Mouse (Mus musculus): Measurements from ENCODE around the gene Slc25a15. TPM values are rescaled to one million over a fixed set of nuclear protein-coding genes. Genes with fewer than 3 reads are reported as not detected.

Gene Slc25a15
- polyA plus RNA-seq, 1 experiment from 2014 or later: 16.1 TPM

GRCm38 (mm10) chr8:22390766-22391463, 7.5 kb downstream of the Slc25a15 start:
- peaks cover 37% of the 10 kb centered on the region for H3K36me3 ChIP-seq
- H3K4me3 ChIP-seq: no peak overlapping the region
- 87% methylated on average over 8 of the region's 8 CpGs for WGBS
- no peaks in the 10 kb centered on the region for H3K27me3 ChIP-seq
- H3K4me2 ChIP-seq (replicated peaks): no peak overlapping the region
- no peaks in the 10 kb centered on the region for H3K4me1 ChIP-seq
- no peaks in the 10 kb centered on the region for H3K9me3 ChIP-seq
- no peak for ATAC-seq (ENCODE audit: insufficient number of reproducible peaks, insufficient read depth, low FRiP score, low TSS enrichment)
- no peak overlapping the region for H3K9ac ChIP-seq
- no peak overlapping the region for H3K27ac ChIP-seq

DNA sequence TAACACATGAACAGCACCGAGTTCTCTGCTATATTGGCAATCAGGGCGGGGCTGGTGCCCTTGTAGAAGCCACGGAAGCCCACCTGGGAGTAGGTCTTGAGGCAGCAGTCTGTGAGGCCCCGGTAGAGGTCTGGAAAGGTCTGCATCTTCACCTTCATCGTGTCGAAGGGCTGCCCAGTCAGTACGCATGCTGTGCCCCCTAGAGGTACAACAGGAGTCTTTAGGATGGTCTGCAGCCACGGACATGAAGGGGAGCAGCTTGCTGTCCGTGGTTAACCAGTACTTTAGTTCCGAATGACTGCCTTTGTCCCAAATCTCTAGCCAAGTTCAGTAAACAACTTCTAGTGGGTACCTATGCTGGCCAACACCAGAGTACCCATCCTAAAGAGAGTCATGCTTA, 8.5 kb downstream of the Slc25a15 start:
- H3K27ac ChIP-seq: no peak overlapping the region
- no peaks in the 10 kb centered on the region for H3K9me3 ChIP-seq
- no peak overlapping the region for H3K9ac ChIP-seq
- H3K36me3 ChIP-seq: peaks cover 37% of the 10 kb centered on the region
- ATAC-seq (ENCODE audit: insufficient number of reproducible peaks, insufficient read depth, low FRiP score, low TSS enrichment): no peak
- no peaks in the 10 kb centered on the region for H3K4me1 ChIP-seq
- 80% methylated on average over 10 of the region's 10 CpGs for WGBS
- H3K4me3 ChIP-seq: no peak overlapping the region
- no peak overlapping the region for H3K4me2 ChIP-seq (replicated peaks)
- H3K27me3 ChIP-seq: no peaks in the 10 kb centered on the region

DNA sequence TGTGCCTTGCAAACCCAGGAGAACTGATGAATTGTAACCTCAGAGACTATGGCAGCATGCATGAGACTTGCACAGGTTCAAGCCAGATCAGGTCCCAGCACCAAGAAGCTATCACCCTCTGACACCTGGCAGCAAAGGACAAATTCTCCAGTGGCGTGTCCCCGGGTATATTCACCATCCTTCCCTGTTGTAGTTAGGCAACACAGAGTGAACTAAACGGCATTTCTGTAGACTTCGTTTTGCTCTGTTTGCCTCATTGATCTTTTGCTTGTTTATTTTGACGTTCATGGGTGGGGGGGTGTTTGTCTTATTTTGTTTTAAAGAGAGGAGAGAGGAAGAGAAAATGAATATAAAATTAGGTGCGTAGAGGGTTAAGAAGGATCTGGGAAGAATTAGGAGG, 13.2 kb downstream of the Slc25a15 start:
- ATAC-seq (ENCODE audit: insufficient number of reproducible peaks, insufficient read depth, low FRiP score, low TSS enrichment): no peak
- H3K36me3 ChIP-seq: peaks cover 47% of the 10 kb centered on the region
- whole genome bisulfite sequencing: 85% methylated on average over 6 of the region's 6 CpGs

GRCm38 (mm10) chr8:22382824-22383595, 15.4 kb downstream of the Slc25a15 start:
- Histone ChIP-seq H3K27ac (no peak overlapping the region), H3K4me1 (no peaks in the 10 kb centered on the region), H3K4me2 (replicated peaks) (no peak overlapping the region), H3K9ac (no peak overlapping the region), H3K27me3 (no peaks in the 10 kb centered on the region), H3K4me3 (no peak overlapping the region), H3K9me3 (no peaks in the 10 kb centered on the region), H3K36me3 (peaks cover 28% of the 10 kb centered on the region)
- WGBS: 76% methylated on average over 19 of the region's 19 CpGs
- ATAC-seq (ENCODE audit: insufficient number of reproducible peaks, insufficient read depth, low FRiP score, low TSS enrichment): no peak

More for the DNA sequence above, 13.2 kb downstream of the Slc25a15 start:
- Histone ChIP-seq H3K4me2 (replicated peaks) (no peak overlapping the region), H3K9me3 (no peaks in the 10 kb centered on the region), H3K27me3 (no peaks in the 10 kb centered on the region), H3K4me3 (no peak overlapping the region), H3K9ac (no peak overlapping the region), H3K4me1 (no peaks in the 10 kb centered on the region), H3K27ac (no peak overlapping the region)

- ATAC-seq (ENCODE audit: insufficient number of reproducible peaks, insufficient read depth, low FRiP score, low TSS enrichment): no peak
- no peak overlapping the region for H3K9ac ChIP-seq
- no peaks in the 10 kb centered on the region for H3K27me3 ChIP-seq
- no peak overlapping the region for H3K4me3 ChIP-seq
- H3K27ac ChIP-seq: no peak overlapping the region
- peaks cover 18% of the 10 kb centered on the region for H3K36me3 ChIP-seq
- H3K4me1 ChIP-seq: no peaks in the 10 kb centered on the region
- 92% methylated on average over 11 of the region's 11 CpGs for WGBS
- H3K9me3 ChIP-seq: no peaks in the 10 kb centered on the region
- H3K4me2 ChIP-seq (replicated peaks): no peak overlapping the region
Measured at GRCm38 (mm10) chr8:22380934-22381333, 17.5 kb downstream of the Slc25a15 start.

- 46% methylated on average over 5 of the region's 5 CpGs for WGBS
- no peaks in the 10 kb centered on the region for H3K4me1 ChIP-seq
- H3K4me3 ChIP-seq: no peak overlapping the region
- H3K4me2 ChIP-seq (replicated peaks): no peak overlapping the region
- no peaks in the 10 kb centered on the region for H3K27me3 ChIP-seq
- H3K36me3 ChIP-seq: peaks cover 15% of the 10 kb centered on the region
- no peaks in the 10 kb centered on the region for H3K9me3 ChIP-seq
- no peak overlapping the region for H3K27ac ChIP-seq
- H3K9ac ChIP-seq: no peak overlapping the region
- peak; percentile 80 for ATAC-seq (ENCODE audit: insufficient number of reproducible peaks, insufficient read depth, low FRiP score, low TSS enrichment)
Measured at GRCm38 (mm10) chr8:22376903-22377302, 21.5 kb downstream of the Slc25a15 start.

DNA sequence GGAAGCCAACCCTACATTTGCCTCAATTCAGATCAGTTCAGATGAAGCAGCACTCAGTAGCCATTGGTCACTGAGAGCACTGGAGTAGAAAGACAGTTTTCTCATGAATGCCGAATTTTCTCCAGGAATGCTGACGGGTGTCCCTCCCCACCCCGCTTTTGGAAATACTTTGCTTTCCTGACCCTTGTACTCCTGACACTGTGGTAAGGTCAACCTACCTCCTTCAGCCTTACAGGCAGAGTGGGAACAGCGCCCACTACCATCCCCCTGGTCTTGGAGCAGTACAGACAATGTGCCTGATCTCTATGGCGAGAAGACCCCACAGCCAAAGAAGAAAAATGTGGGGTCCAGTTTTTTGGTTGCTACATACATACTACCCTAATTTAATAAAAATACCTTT, 22.1 kb downstream of the Slc25a15 start:
- no peak overlapping the region for H3K9ac ChIP-seq
- no peak overlapping the region for H3K27ac ChIP-seq
- peaks cover 9% of the 10 kb centered on the region for H3K36me3 ChIP-seq
- no peaks in the 10 kb centered on the region for H3K27me3 ChIP-seq
- H3K9me3 ChIP-seq: no peaks in the 10 kb centered on the region
- no peak for ATAC-seq (ENCODE audit: insufficient number of reproducible peaks, insufficient read depth, low FRiP score, low TSS enrichment)
- H3K4me3 ChIP-seq: no peak overlapping the region
- H3K4me1 ChIP-seq: no peaks in the 10 kb centered on the region
- no peak overlapping the region for H3K4me2 ChIP-seq (replicated peaks)
- 89% methylated on average over 5 of the region's 5 CpGs for WGBS

- ATAC-seq (ENCODE audit: insufficient number of reproducible peaks, insufficient read depth, low FRiP score, low TSS enrichment): no peak
- Histone ChIP-seq H3K27ac (no peak overlapping the region), H3K9me3 (no peaks in the 10 kb centered on the region), H3K4me3 (no peak overlapping the region), H3K9ac (no peak overlapping the region), H3K36me3 (no peaks in the 10 kb centered on the region), H3K4me1 (no peaks in the 10 kb centered on the region), H3K27me3 (no peaks in the 10 kb centered on the region), H3K4me2 (replicated peaks) (no peak overlapping the region)
- WGBS: 86% methylated on average over 6 of the region's 6 CpGs
Measured at GRCm38 (mm10) chr8:22359882-22360281, 38.5 kb downstream of the Slc25a15 start.

DNA sequence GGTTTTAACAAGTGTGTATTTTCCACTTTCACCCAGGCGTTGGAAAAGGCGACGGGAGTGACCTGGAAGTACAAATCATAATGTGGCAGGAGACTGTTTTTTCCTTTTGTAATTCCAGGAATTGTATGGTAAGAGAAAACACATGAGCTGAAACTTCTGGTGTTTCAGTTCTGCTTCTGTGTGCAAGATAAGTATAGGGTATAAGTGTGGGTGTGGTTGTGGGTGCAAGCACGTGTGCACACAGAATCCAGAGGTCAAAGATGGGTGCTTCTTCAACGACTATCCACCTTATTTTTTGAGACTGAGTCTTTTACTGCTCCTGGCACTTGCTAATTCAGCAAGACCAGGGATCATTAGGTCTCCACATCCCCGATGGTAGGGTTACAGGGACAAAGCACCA, 39.0 kb downstream of the Slc25a15 start:
- no peak for ATAC-seq (ENCODE audit: insufficient number of reproducible peaks, insufficient read depth, low FRiP score, low TSS enrichment)
- H3K36me3 ChIP-seq: no peaks in the 10 kb centered on the region
- H3K9me3 ChIP-seq: no peaks in the 10 kb centered on the region
- H3K27ac ChIP-seq: no peak overlapping the region
- H3K9ac ChIP-seq: no peak overlapping the region
- no peaks in the 10 kb centered on the region for H3K27me3 ChIP-seq
- no peak overlapping the region for H3K4me2 ChIP-seq (replicated peaks)
- no peak overlapping the region for H3K4me3 ChIP-seq
- WGBS: 82% methylated on average over 6 of the region's 6 CpGs
- H3K4me1 ChIP-seq: no peaks in the 10 kb centered on the region

DNA sequence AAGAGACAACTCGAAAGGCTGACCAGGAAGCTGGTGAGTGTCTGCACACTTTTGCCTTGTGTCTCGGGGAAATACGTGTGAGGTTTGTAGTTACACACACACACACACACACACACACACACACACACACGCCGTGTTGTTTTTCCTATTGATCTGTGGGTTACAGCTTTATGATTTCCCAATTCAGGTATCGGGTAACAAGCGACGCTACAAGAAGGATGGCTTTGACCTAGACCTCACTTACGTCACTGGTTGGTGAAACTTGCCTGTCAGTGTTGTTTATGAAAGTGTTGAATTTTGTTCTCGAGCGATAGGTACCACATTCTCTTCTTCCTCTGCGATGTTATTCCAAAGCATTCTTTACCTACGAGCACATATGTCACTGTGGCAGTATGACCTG, 63.0 kb downstream of the Slc25a15 start:
- Histone ChIP-seq H3K9me3 (no peaks in the 10 kb centered on the region), H3K36me3 (no peaks in the 10 kb centered on the region), H3K4me2 (replicated peaks) (no peak overlapping the region), H3K27me3 (no peaks in the 10 kb centered on the region), H3K4me1 (no peaks in the 10 kb centered on the region), H3K4me3 (no peak overlapping the region), H3K9ac (no peak overlapping the region), H3K27ac (no peak overlapping the region)
- ATAC-seq (ENCODE audit: insufficient number of reproducible peaks, insufficient read depth, low FRiP score, low TSS enrichment): no peak
- 84% methylated on average over 13 of the region's 13 CpGs for WGBS

All from embryonic facial prominence, embryonic 12.5 days (tissue).